Mouse (Mus musculus): ENCODE measurements around the gene Prkd2. TPM values are rescaled to one million over a fixed set of nuclear protein-coding genes. Genes with fewer than 3 reads are reported as not detected.
A peak's percentile ranks its signal among the peaks of the same experiment; 100 is the strongest.

The Prkd2 gene
- total and polyA plus RNA-seq, 3 experiments: 15.3 to 26.2 (median 19.9) TPM

GRCm38 (mm10) chr7:16840109-16840491, 2.6 kb upstream of the Prkd2 start:
- peaks cover 8% of the 10 kb centered on the region for H3K4me1 ChIP-seq (ENCODE audit: control insufficient read depth, insufficient read depth, low read length)
- no peak overlapping the region for H3K27ac ChIP-seq
- 88% methylated on average over 2 of the region's 2 CpGs for WGBS
- TF ChIP-seq EP300 (IDR thresholded peaks at IDR 0.05; ENCODE audit: insufficient read depth, low read depth, low read length): no peak
- TF ChIP-seq POLR2A (IDR thresholded peaks at IDR 0.05; ENCODE audit: insufficient read depth, low read depth, low read length): no peak
- TF ChIP-seq CTCF (IDR thresholded peaks at IDR 0.05): no peak
- intact Hi-C loops (cut with DNase I): no loop called here
- no peaks in the 10 kb centered on the region for H3K27me3 ChIP-seq (ENCODE audit: control insufficient read depth, insufficient read depth, low read length)
- no peak overlapping the region for H3K9ac ChIP-seq (ENCODE audit: low read depth, low read length)
- no peak overlapping the region for H3K4me3 ChIP-seq
- DNase-seq: no peak
- H3K79me2 ChIP-seq (replicated peaks; ENCODE audit: control insufficient read depth, insufficient read depth, low read length): no peaks in the 10 kb centered on the region
- H3K36me3 ChIP-seq (ENCODE audit: control insufficient read depth, insufficient read depth, low read length): no peaks in the 10 kb centered on the region

DNA sequence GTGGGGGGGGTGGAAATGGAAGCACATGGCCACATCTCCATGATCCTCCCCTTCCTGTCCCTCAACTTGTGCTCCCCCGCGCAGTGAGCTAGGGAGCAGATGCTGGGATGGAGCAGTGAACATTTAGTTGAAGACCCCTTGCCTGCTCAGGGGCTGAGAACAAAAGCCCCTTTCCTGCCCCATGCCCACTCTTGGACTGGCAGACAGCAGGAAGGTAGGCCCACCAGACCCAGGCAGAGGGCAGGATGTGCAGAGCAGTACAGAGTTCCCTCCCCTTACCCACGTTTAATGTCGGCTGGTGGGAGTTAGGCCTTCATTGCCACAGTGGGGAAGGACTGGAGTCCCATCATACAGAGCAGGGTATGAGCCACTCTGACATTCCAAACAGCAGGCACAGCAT, 1.6 kb upstream of the Prkd2 start:
- peak overlapping the region; percentile 51; the same call in 1 of the 2 replicates for H3K27ac ChIP-seq
- 49% methylated on average over 4 of the region's 4 CpGs for WGBS
- intact Hi-C loops (cut with DNase I): no loop called here
- no peak overlapping the region for H3K4me3 ChIP-seq
- no peaks in the 10 kb centered on the region for H3K79me2 ChIP-seq (replicated peaks; ENCODE audit: control insufficient read depth, insufficient read depth, low read length)
- H3K27me3 ChIP-seq (ENCODE audit: control insufficient read depth, insufficient read depth, low read length): no peaks in the 10 kb centered on the region
- H3K4me1 ChIP-seq (ENCODE audit: control insufficient read depth, insufficient read depth, low read length): peaks cover 8% of the 10 kb centered on the region
- DNase-seq: no peak
- TF ChIP-seq EP300 (IDR thresholded peaks at IDR 0.05; ENCODE audit: insufficient read depth, low read depth, low read length) (no peak), POLR2A (IDR thresholded peaks at IDR 0.05; ENCODE audit: insufficient read depth, low read depth, low read length) (no peak), CTCF (IDR thresholded peaks at IDR 0.05) (no peak)
- H3K36me3 ChIP-seq (ENCODE audit: control insufficient read depth, insufficient read depth, low read length): no peaks in the 10 kb centered on the region
- H3K9ac ChIP-seq (ENCODE audit: low read depth, low read length): no peak overlapping the region

DNA sequence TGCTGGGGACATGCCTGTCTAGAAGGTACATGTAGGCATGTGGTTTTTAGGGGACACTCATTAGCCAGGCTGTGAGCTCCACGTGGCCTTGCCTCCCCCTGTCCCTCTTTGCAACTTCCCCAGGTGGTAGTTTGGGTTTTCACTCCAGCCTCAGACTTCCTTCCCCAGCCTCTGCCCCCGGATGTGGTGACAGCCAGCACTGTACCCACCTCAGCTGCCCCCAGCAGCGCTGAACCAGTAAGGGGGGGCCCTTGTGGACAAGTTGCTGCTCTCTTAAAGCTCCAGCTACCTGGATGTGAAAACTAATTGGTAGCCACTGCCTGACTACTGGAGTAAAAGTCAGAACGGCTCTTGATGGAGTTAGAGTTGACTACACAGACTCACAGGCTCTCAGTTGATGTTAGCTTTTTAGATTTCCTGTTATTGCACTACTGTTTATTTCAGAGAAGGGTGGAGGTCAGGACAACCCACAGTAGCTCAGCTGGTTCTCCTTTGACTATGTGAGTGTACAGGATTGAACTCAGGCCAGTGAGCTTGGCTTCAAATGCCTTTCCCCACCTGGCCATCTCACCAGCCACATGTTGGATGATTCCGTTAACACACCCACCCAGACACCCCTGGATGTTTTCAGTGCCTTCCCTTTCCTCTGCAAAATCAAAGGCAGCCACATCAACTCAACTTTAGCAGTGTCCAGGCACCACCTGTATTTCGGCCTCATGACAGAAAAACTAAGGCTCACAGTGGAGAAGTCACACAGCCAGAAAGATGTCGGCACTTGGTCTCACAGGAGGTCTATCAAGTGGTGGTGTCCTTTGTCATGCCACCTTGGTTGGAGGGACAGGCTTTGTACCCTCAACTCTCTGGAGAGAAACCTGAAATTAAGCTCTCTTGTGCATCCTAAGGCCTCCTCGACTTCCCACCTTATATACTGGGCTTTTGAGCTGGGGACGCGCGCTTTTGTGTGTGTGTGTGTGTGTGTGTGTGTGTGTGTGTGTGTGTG, 841 bp upstream of the Prkd2 start:
- peak in 1 of 2 experiments; percentile 68 for DNase-seq
- WGBS: 25% methylated on average over 11 of the region's 11 CpGs

GRCm38 (mm10) chr7:16843441-16844171, 904 bp downstream of the Prkd2 start:
- intact Hi-C loops (cut with DNase I): loop anchor here (2.0 kb wide), 2 partner anchors 17 to 215 kb away; no protein-coding TSS in a partner anchor
- H3K27me3 ChIP-seq (ENCODE audit: control insufficient read depth, insufficient read depth, low read length): no peaks in the 10 kb centered on the region
- H3K9ac ChIP-seq (ENCODE audit: low read depth, low read length): peak overlapping the region; percentile 80
- H3K4me3 ChIP-seq: peak overlapping the region; percentile 62
- peak; percentile 76 to 78 for DNase-seq
- TF ChIP-seq POLR2A (IDR thresholded peaks at IDR 0.05; ENCODE audit: insufficient read depth, low read depth, low read length) (peak; percentile 65; the same call in 1 of the 2 replicates), CTCF (IDR thresholded peaks at IDR 0.05) (no peak)
- WGBS: 5% methylated on average over 33 of the region's 33 CpGs
- peaks cover 9% of the 10 kb centered on the region for H3K4me1 ChIP-seq (ENCODE audit: control insufficient read depth, insufficient read depth, low read length)
- H3K79me2 ChIP-seq (replicated peaks; ENCODE audit: control insufficient read depth, insufficient read depth, low read length): no peaks in the 10 kb centered on the region
- H3K36me3 ChIP-seq (ENCODE audit: control insufficient read depth, insufficient read depth, low read length): peaks cover 3% of the 10 kb centered on the region; the same call in 1 of the 2 replicates
- peak overlapping the region; percentile 99 for H3K27ac ChIP-seq

More for the DNA sequence above, 841 bp upstream of the Prkd2 start:
- Histone ChIP-seq H3K79me2 (replicated peaks; ENCODE audit: control insufficient read depth, insufficient read depth, low read length) (no peaks in the 10 kb centered on the region), H3K4me1 (ENCODE audit: control insufficient read depth, insufficient read depth, low read length) (peaks cover 8% of the 10 kb centered on the region), H3K36me3 (ENCODE audit: control insufficient read depth, insufficient read depth, low read length) (no peaks in the 10 kb centered on the region), H3K27me3 (ENCODE audit: control insufficient read depth, insufficient read depth, low read length) (no peaks in the 10 kb centered on the region), H3K9ac (ENCODE audit: low read depth, low read length) (peak overlapping the region; percentile 85), H3K27ac (peak overlapping the region; percentile 51), H3K4me3 (0 out of 2 replicates have a peak overlapping the region, but pooled peaks have one; percentile 16)
- TF ChIP-seq CTCF (IDR thresholded peaks at IDR 0.05): no peak
- TF ChIP-seq EP300 (IDR thresholded peaks at IDR 0.05; ENCODE audit: insufficient read depth, low read depth, low read length): no peak
- no peak for TF ChIP-seq POLR2A (IDR thresholded peaks at IDR 0.05; ENCODE audit: insufficient read depth, low read depth, low read length)
- intact Hi-C loops (cut with DNase I): loop anchor here (2.0 kb wide), 1 partner anchor 15 kb away; no protein-coding TSS in a partner anchor

- TF ChIP-seq POLR2A (IDR thresholded peaks at IDR 0.05; ENCODE audit: insufficient read depth, low read depth, low read length) (no peak; the same call in 1 of the 2 replicates), EP300 (IDR thresholded peaks at IDR 0.05; ENCODE audit: insufficient read depth, low read depth, low read length) (no peak), CTCF (IDR thresholded peaks at IDR 0.05) (no peak)
- DNase-seq: peak in 1 of 2 experiments; percentile 53
- H3K9ac ChIP-seq (ENCODE audit: low read depth, low read length): peak overlapping the region; percentile 67
- no peaks in the 10 kb centered on the region for H3K27me3 ChIP-seq (ENCODE audit: control insufficient read depth, insufficient read depth, low read length)
- peaks cover 3% of the 10 kb centered on the region; the same call in 1 of the 2 replicates for H3K36me3 ChIP-seq (ENCODE audit: control insufficient read depth, insufficient read depth, low read length)
- H3K4me3 ChIP-seq: peak overlapping the region; percentile 62
- H3K79me2 ChIP-seq (replicated peaks; ENCODE audit: control insufficient read depth, insufficient read depth, low read length): no peaks in the 10 kb centered on the region
- WGBS: 32% methylated on average over 3 of the region's 3 CpGs
- intact Hi-C loops (cut with DNase I): loop anchor here (1.0 to 2.0 kb wide), 2 partner anchors 89 to 214 kb away; no protein-coding TSS in a partner anchor
- H3K27ac ChIP-seq: peak overlapping the region; percentile 99
- H3K4me1 ChIP-seq (ENCODE audit: control insufficient read depth, insufficient read depth, low read length): peaks cover 9% of the 10 kb centered on the region
Measured at GRCm38 (mm10) chr7:16844696-16845071, 2.0 kb downstream of the Prkd2 start.

Data from heart, adult 2 months (tissue).